In the genomic region with DNA sequence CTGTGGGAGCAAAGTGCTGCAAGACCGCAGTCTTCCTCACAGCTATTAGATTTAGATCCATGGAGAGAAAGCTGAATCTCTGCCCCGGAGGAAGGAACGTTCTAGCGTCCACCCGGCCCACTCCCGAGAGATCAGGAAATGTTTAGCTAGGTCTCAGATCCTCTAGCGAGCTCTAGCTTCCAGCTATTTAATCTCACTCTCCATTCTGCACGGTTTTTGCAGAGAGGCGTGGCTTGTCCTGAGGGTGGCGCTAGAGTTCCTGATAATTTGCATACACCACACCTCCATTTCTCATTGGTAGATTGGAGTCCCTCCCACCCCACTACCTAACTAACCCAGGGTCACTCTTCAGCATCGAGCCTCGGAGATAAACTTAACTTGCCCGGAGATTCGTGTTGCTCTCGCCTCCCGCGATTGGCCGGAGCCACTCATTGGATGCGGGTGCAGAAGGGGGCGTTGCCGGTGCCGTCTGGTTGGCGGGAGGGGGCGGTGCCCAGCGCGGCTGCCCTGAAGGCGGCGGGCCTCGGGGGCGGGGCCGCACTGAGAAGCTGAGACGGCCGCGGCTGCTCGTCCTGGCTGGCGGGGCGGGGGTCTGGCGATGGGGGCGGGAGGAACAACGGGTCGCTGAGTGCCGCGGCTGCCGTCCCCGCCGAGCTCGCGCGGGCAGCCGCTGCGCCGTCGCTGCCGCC, we compare ENCODE assay signal across 8 mouse cellular contexts. TPM values are rescaled to one million over a fixed set of nuclear protein-coding genes. Genes with fewer than 3 reads are reported as not detected.
DNase-seq lines count a peak whose midpoint lies in the region; ATAC-seq lines count a peak whose summit lies in the region.

No protein-coding gene starts in this region.

- peak; percentile 99 for ATAC-seq in hindbrain, embryonic 14.5 days (ENCODE audit: low FRiP score)

- DNase-seq in R1 (ENCODE audit: low read depth, low spot score) = peak; percentile 99
- peak; percentile 97 to 99 for DNase-seq in cerebellum, postnatal 25 days
- DNase-seq in frontal cortex, postnatal 25 days (ENCODE audit: low spot score in 2 of 2) = peak; percentile 98
- DNase-seq in hindbrain, embryonic 14.5 days (ENCODE audit: low spot score) = peak; percentile 98
- DNase-seq in layer of hippocampus, postnatal 36 days = peak; percentile 97 to 98
- peak; percentile 99 for DNase-seq in lung, postnatal 36 days
- peak; percentile 100 for DNase-seq in retina, postnatal 1 day
- DNase-seq in urinary bladder, adult 18-20 months (ENCODE audit: low spot score in 2 of 2) = peak; percentile 88 to 99

- peak overlapping the region; percentile 67 for H3K4me2 ChIP-seq in hindbrain, embryonic 14.5 days (replicated peaks)

- H3K4me1 ChIP-seq in hindbrain, embryonic 14.5 days (replicated peaks; ENCODE audit: control insufficient read depth, insufficient read depth, low read length) = peaks cover 22% of the 10 kb centered on the region

- peak overlapping the region; percentile 95 for H3K27ac ChIP-seq in hindbrain, embryonic 14.5 days

- H3K9ac ChIP-seq in hindbrain, embryonic 14.5 days = peak overlapping the region; percentile 92

- H3K27me3 ChIP-seq in hindbrain, embryonic 14.5 days (ENCODE audit: control insufficient read depth, insufficient read depth, low read length) = no peaks in the 10 kb centered on the region

- H3K9me3 ChIP-seq in hindbrain, embryonic 14.5 days (ENCODE audit: control insufficient read depth, low read length) = no peaks in the 10 kb centered on the region

- under 1% methylated on average over 54 of the region's 54 CpGs for WGBS in hindbrain, embryonic 14.5 days

- H3K4me3 ChIP-seq in hindbrain, embryonic 14.5 days (replicated peaks; ENCODE audit: low read length) = peak overlapping the region; percentile 95

- H3K36me3 ChIP-seq in hindbrain, embryonic 14.5 days (replicated peaks; ENCODE audit: control insufficient read depth, insufficient read depth) = no peaks in the 10 kb centered on the region

RNA-seq across cellular contexts. Expression of gene Sesn3, which starts 1.1 kb away (rescaled TPM):
- polyA plus RNA-seq in hindbrain, embryonic 14.5 days (2014; fragmentation: Nextera tagmentation; extraction: Ambion mirVana) = 23.7 and 26.3 TPM in 2 replicates
- total RNA-seq in layer of hippocampus, postnatal 36 days (2021) = 10 to 100 TPM; 64.5 to 71.4 TPM

Comparison
In these comparisons a context has a peak if more than half of its experiments do, and no peak if none do; other contexts are left out.
1. Peak in every context shown above with its lines: DNase-seq, ATAC-seq, H3K4me3 ChIP-seq and H3K27ac ChIP-seq.